Mouse (Mus musculus) hindbrain, embryonic 14.5 days (tissue): ENCODE measurements at regions not wholly inside any gene's neighbourhood (a gene's known extent, or its start where the extent isn't known, plus 50 kb on each side); places are given as distances from the start of the nearest gene placed in this dataset.

ENCODE experiments used
- ATAC-seq: fragments of 200-750 bp; cut with Nextera tagmentation; 2 replicates; pipeline ENCODE4 v1.8.0; 2017; ENCODE audit warnings: moderate number of reproducible peaks, mild to moderate bottlenecking, moderate TSS enrichment, moderate library complexity; ENCODE audit not compliant: low FRiP score
- DNase-seq: peaks from one replicate; pipeline ENCODE4 v3.0.0-alpha.2; 2015; ENCODE audit warnings: low spot score
- H3K27ac ChIP-seq: fragments of 300-500 bp; sonication (generic); 2 replicates; pipeline ENCODE4 v1.5.1; 2014; ENCODE audit warnings: mild to moderate bottlenecking, moderate library complexity
- H3K27me3 ChIP-seq: fragments of 300-500 bp; sonication (generic); 2 replicates; pipeline ENCODE4 v1.6.1; 2014; ENCODE audit warnings: mild to moderate bottlenecking, low read length, mixed read lengths; ENCODE audit not compliant: control insufficient read depth, insufficient read depth
- H3K36me3 ChIP-seq: fragments of 300-500 bp; sonication (generic); replicated peaks from 2 replicates; pipeline ENCODE4 v1.6.1; 2014; ENCODE audit not compliant: control insufficient read depth, insufficient read depth
- H3K4me1 ChIP-seq: fragments of 300-500 bp; sonication (generic); replicated peaks from 2 replicates; pipeline ENCODE4 v1.6.1; 2014; ENCODE audit warnings: antibody characterized with exemption, low read length, mixed read lengths; ENCODE audit not compliant: control insufficient read depth, insufficient read depth
- H3K4me2 ChIP-seq: fragments of 300-500 bp; sonication (generic); replicated peaks from 2 replicates; pipeline ENCODE4 v1.6.1; 2014; ENCODE audit warnings: mild to moderate bottlenecking, moderate library complexity
- H3K4me3 ChIP-seq: fragments of 300-500 bp; sonication (generic); replicated peaks from 2 replicates; pipeline ENCODE4 v1.5.1; 2014; ENCODE audit warnings: mild to moderate bottlenecking, low read length
- H3K9ac ChIP-seq: fragments of 300-500 bp; sonication (generic); 2 replicates; pipeline ENCODE4 v1.6.1; 2014
- H3K9me3 ChIP-seq: fragments of 300-500 bp; sonication (generic); 2 replicates; pipeline ENCODE4 v1.6.1; 2016; ENCODE audit warnings: low read length; ENCODE audit not compliant: control insufficient read depth
- WGBS: fragments of 180-500 bp; shearing (Covaris S2); extraction: QIAGEN DNeasy Blood & Tissue Kit; methylation state at CpG from one replicate; pipeline ENCODE4 v1.1.7; 2014; 5-methylcytosine and 5-hydroxymethylcytosine counted together

DNA sequence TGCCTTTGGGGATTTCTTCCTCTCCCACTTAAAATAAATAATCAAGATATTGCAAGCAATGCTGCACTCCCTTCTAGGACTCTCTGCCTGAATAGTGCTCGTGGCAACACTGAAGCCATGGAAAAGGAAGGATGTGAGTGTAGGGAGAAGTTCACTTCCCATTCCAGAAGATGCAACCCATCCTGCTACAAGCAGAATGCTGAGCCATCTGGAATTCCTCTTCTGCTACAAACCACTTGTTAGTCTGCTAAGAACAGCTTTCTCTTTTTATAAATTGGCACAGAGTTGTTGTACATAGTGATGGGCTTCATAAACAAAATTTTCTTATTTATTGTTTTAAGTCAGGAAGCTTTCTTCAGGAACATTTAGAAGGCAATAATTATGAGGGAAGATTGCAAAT, 215.7 kb upstream of the Lmcd1 start:
- WGBS: 68% methylated on average over 1 of the region's 1 CpGs
- no peak overlapping the region for H3K9ac ChIP-seq
- H3K4me2 ChIP-seq: no peak overlapping the region
- no peak overlapping the region for H3K4me3 ChIP-seq
- ATAC-seq: no peak
- no peak overlapping the region for H3K27ac ChIP-seq
- no peak for DNase-seq
- no peaks in the 10 kb centered on the region for H3K9me3 ChIP-seq
- no peaks in the 10 kb centered on the region for H3K27me3 ChIP-seq
- H3K4me1 ChIP-seq: no peaks in the 10 kb centered on the region
- H3K36me3 ChIP-seq: no peaks in the 10 kb centered on the region

DNA sequence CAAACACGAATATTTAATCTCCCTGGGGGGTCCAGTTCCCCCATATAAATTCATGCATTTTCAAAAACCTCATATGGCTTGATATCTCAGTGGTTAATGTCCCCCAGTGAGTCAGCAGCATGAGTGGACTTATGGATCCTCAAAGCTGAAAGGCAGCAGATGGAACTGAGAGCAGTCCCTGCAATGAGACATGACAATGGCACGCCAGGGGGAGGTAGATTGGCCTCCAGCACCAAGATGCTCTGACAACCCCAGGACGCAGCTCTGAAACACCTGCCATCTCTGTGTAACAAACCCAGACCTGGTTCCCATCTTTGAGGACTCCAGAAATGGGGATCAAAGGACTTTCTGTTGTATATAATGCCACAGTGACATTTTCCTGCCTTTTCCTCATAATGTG, 210.6 kb upstream of the Lmcd1 start:
- Histone ChIP-seq H3K4me1 (no peaks in the 10 kb centered on the region), H3K27me3 (no peaks in the 10 kb centered on the region), H3K27ac (no peak overlapping the region), H3K9ac (no peak overlapping the region), H3K4me2 (no peak overlapping the region), H3K4me3 (no peak overlapping the region), H3K36me3 (no peaks in the 10 kb centered on the region), H3K9me3 (no peaks in the 10 kb centered on the region)
- 72% methylated on average over 3 of the region's 3 CpGs for WGBS
- ATAC-seq (no peak), DNase-seq (no peak)

DNA sequence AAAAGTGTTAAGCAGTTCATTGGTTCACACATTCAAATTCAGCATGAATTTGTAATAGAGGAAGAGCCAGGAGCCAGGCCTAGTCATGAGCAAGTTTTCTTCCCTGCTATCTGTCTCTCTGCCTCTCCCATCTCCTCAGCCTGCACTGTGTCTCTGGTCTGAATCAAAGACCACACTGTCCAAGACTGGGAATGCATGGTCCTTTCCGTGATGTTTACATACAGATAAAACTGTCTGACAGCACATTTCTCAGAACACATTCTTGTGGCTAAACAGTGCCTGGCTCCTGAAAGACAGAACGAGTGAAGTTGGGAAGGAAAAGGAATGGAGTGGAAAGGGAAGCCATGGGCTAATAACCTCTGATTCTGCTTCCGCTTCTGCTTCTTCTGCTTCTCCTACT, 183.0 kb upstream of the Lmcd1 start:
- Histone ChIP-seq H3K27ac (no peak overlapping the region), H3K36me3 (no peaks in the 10 kb centered on the region), H3K4me1 (no peaks in the 10 kb centered on the region), H3K27me3 (no peaks in the 10 kb centered on the region), H3K9me3 (no peaks in the 10 kb centered on the region), H3K9ac (no peak overlapping the region), H3K4me2 (no peak overlapping the region), H3K4me3 (no peak overlapping the region)
- ATAC-seq (no peak), DNase-seq (no peak)
- 94% methylated on average over 3 of the region's 3 CpGs for WGBS

DNA sequence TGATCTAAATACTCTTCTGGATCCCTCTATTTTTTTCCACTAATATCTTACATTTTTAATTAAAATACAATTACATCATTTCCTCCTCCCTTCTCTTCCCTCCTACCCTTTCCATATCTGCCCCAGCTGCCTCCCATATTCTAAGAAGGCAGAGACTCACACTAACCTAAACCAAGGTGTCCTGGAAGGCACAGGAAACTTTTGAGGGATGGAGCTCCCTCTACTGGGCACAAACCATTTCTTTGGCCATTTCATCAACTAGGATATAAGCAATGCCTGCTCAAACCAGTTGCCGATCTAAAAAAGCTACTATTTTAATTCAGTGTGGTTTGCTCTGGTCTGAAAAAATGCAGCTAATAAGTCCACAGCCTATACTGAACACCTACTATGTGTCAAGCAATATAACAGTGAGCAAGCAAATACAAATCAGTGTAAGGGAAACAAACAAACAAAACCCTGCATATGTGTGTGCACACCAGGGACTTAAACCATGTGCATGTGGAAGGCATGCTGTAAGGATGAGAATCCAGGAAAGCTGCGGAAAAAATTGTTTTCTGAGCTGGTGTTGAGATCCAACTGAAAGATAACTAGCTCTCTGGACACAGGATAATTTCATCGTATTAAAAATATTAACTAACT, 182.3 kb upstream of the Lmcd1 start:
- DNase-seq: peak; percentile 84
- no peak overlapping the region for H3K4me2 ChIP-seq
- peak; percentile 48; the same call in 1 of the 2 replicates for ATAC-seq
- no peaks in the 10 kb centered on the region for H3K9me3 ChIP-seq
- H3K9ac ChIP-seq: no peak overlapping the region
- WGBS: 56% methylated on average over 3 of the region's 3 CpGs
- H3K36me3 ChIP-seq: no peaks in the 10 kb centered on the region
- no peaks in the 10 kb centered on the region for H3K27me3 ChIP-seq
- no peak overlapping the region for H3K27ac ChIP-seq
- no peak overlapping the region for H3K4me3 ChIP-seq
- H3K4me1 ChIP-seq: no peaks in the 10 kb centered on the region

DNA sequence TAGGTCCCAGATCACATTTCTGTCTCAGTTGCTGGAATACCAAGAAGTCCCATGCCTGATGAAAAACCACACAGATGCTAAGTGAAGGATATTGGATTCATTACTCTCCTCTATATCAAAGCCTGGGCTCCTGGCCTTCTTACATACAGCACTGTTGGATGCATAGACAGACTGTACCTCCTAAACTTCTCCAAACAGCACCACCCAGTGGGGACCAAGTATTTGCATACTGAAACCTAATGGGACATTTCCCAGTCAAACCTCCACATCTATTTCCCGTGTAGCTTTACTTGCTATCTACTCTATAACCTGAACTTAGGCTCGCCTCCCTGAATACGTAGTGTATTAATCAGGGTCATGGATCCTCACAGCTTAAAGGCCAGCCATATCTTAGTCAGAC, 180.3 kb upstream of the Lmcd1 start:
- no peak for DNase-seq
- no peak for ATAC-seq
- Histone ChIP-seq H3K27ac (no peak overlapping the region), H3K27me3 (no peaks in the 10 kb centered on the region), H3K4me1 (no peaks in the 10 kb centered on the region), H3K36me3 (no peaks in the 10 kb centered on the region), H3K4me3 (no peak overlapping the region), H3K9me3 (no peaks in the 10 kb centered on the region), H3K4me2 (no peak overlapping the region), H3K9ac (no peak overlapping the region)
- 83% methylated on average over 3 of the region's 3 CpGs for WGBS

DNA sequence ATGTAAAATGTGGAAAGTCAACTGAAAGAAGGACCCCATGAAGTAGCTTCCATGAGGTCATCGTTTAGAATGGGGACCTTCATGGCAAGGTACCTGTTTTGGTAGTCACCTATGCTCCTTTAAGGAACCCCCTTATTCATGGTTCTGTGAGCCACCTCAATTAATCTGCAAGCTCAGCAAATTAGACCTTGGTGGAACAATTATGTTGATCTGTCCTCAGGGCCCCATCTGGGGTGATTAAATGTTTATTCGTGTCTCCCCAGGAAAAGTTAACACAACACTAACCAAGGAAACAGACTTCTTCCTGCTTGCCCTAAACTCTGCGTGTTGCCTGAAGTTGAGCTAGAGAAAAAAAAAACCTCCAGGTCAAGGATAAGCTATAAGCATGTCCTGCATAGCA, 175.9 kb upstream of the Lmcd1 start:
- ATAC-seq: no peak
- no peak for DNase-seq

DNA sequence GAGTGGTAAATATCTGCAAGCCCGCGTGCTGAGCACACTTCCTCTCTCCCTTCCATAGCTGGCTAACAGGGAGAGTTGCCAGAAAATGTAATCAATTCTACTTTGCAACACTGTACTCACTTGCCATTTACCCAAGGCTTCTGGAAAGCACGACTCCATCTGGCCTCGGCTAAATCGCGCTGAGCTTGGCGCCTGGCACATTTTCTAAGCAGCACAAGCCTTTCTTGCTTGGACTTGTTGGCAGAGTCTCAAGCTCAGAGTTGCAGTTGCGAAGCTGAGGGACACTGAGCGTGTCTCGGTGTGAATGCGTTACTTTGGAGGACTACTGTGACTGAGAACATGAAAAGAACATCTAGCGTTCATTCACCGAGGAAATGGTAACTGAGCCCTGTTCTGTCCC, 164.9 kb upstream of the Lmcd1 start:
- Histone ChIP-seq H3K27me3 (no peaks in the 10 kb centered on the region), H3K36me3 (no peaks in the 10 kb centered on the region), H3K4me1 (no peaks in the 10 kb centered on the region), H3K4me2 (no peak overlapping the region), H3K27ac (no peak overlapping the region), H3K4me3 (no peak overlapping the region), H3K9ac (no peak overlapping the region), H3K9me3 (no peaks in the 10 kb centered on the region)
- 85% methylated on average over 13 of the region's 13 CpGs for WGBS
- DNase-seq: no peak
- ATAC-seq: no peak

More for the DNA sequence above, 175.9 kb upstream of the Lmcd1 start:
- 78% methylated on average over 3 of the region's 3 CpGs for WGBS
- Histone ChIP-seq H3K27me3 (no peaks in the 10 kb centered on the region), H3K9me3 (no peaks in the 10 kb centered on the region), H3K36me3 (no peaks in the 10 kb centered on the region), H3K9ac (no peak overlapping the region), H3K27ac (no peak overlapping the region), H3K4me1 (no peaks in the 10 kb centered on the region), H3K4me3 (no peak overlapping the region), H3K4me2 (no peak overlapping the region)

DNA sequence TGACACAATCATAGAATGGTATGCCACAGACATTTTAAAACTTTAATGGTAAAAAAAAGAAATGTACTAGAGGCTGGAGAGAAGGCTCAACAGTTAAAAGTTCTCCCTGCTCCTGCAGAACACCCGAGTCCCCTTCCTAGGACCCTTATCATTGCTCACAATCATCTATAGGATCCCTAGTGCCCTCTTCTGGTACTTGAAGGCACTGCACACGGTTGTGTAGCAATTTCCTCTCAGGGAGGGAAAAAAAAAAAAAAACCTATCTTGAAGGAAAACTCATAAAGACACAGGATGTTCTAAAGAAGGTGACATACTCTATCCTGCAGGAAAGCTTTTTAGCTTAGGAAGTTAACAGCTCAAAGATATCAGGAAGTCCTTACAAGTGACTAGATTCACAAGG, 154.4 kb upstream of the Lmcd1 start:
- 47% methylated on average over 2 of the region's 2 CpGs for WGBS

DNA sequence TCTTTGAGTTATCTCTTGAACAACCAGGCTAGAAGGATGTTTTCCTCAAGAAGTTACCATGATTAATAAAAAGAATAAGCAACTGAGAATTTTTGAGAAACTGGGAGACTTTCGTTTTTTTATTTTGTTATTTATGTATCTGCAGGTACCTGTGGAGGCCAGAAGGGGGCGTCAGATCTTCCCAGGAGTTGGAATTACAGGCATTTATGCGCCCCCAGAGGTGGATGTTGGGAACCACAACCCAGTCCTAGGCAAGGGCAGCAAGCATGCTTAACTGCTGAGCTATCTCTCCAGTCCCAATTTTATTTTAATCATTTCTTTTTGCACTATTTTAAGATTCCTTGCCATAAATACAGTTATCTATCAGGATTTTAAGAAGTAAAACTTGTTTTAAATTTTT, 140.0 kb upstream of the Lmcd1 start:
- 28% methylated on average over 3 of the region's 3 CpGs for WGBS
- Histone ChIP-seq H3K4me3 (no peak overlapping the region), H3K27me3 (no peaks in the 10 kb centered on the region), H3K4me1 (no peaks in the 10 kb centered on the region), H3K9me3 (no peaks in the 10 kb centered on the region), H3K9ac (no peak overlapping the region), H3K36me3 (no peaks in the 10 kb centered on the region), H3K27ac (no peak overlapping the region), H3K4me2 (no peak overlapping the region)
- DNase-seq (no peak), ATAC-seq (no peak)

More for the DNA sequence above, 154.4 kb upstream of the Lmcd1 start:
- DNase-seq (no peak), ATAC-seq (no peak)
- Histone ChIP-seq H3K4me3 (no peak overlapping the region), H3K27me3 (no peaks in the 10 kb centered on the region), H3K27ac (no peak overlapping the region), H3K4me1 (no peaks in the 10 kb centered on the region), H3K36me3 (no peaks in the 10 kb centered on the region), H3K9ac (no peak overlapping the region), H3K9me3 (no peaks in the 10 kb centered on the region), H3K4me2 (no peak overlapping the region)
